Mouse (Mus musculus) liver (tissue): Measurements from ENCODE around the gene Ttc23.

Source experiments
- DNase-seq: peaks from one replicate; pipeline ENCODE4 v3.0.0-alpha.2; 2020; ENCODE audit warnings: mixed read lengths

The Ttc23 gene

DNA sequence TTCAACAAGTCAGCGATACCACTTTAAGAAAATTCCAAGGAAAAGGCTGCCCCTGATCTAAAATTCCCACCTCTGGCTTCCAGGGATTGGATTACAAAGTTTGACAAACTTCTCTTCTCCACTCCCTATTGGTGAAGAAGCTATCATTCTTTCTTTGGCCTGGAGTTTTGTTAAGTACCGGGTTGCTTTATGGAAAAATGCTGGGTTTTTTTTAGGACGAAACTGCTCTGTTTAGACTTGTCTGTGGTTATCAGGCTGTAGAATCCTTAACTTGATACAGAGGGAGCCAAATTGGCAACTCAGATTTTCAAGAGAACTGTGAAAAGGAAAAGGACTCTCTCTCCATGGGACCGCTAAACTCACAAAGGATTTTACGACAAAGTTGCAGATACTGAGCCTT lies at the start of gene Ttc23:
Ttc23 (plus strand) TSS at position 134 of the 400 bp plus-strand sequence.
- no peak for DNase-seq

DNA sequence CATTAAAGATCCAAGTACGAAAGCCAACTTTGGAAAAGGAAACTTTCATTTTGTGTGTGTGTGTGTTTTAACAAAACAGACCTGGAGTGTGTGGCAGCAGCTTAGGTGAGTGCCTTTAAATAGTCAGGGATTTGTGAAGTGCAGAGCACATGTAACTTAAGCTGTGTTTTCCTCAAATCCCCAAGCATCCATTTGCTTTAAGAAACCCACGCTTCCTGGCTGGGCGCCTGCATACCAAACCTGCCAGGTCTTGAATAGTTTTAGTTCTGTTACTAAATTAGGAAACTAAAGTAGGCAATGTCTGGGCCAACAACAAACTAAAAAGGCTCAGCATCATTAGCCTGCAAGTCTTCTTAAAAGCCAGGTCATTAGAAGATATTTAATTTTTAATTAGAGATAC lies 49.2 kb upstream of the Ttc23 start:
- DNase-seq = no peak

DNA sequence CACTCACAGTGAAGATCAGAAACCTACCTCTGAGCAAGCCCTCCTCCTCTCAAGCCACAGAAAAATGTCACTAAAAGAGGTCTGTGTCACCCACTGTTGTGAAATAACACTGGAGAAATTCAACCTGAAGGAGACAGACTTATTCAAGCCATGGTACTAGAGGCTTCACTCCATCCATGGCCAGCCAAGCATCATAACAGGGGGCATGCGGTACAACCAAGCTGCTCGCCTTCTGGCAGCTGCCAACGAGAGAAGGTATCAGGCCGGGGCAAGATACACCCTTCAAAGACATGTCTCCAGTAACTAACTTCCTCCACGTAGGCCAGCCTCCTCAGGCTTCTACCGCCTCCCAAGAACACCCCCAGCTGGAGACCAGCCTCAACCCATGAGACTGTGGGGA lies 42.1 kb upstream of the Ttc23 start:
- no peak for DNase-seq

DNA sequence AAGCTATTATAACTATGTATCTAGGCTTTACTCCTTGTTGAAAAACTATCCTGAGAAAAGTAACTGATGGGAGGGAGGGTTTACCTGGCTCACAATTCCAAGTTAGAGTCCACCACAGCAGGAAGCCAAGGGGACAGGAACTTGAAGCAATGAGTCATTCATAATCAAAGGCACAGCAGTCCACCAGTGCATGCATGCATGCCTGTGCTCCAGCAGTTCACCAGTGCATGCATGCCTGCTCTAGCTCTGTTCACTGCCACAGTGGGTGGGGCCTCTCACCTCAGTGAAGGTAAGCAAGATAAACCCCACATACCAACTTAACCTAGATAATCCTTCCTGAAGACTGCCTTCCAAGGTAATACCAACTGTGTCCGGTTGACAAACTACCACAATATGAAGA lies 41.0 kb upstream of the Ttc23 start:
- no peak for DNase-seq

DNA sequence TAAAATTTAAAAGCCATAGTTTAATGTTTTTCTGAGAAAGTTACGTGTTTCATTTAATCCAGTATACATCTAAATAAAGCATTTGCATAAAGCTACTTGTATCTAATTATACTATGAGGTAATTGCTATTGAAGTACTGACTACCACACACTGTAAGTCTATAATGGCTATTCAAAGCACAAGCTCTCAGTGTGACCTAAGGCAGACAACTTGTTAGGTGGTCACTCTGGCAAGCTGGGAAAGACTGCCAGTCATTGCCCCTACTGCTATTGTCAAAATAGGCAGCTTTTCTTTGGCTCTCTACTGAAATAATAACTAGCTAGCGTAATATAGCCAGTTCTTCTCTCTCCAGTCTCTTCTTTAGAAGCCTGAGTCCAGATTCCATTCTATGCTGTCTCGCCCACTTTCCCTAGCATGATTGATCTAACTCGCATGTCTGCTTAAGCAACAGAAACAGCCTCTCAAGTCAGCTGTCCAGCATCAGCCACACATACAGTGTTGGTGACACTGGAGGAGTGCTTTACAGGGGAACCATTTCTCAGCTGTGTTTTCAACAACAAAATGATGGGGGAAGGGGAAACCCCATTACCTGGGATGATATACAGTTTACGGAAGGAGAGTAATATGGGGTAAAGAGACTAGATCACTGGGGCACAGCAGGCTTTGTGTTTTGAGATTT lies 39.4 kb upstream of the Ttc23 start:
- no peak for DNase-seq

DNA sequence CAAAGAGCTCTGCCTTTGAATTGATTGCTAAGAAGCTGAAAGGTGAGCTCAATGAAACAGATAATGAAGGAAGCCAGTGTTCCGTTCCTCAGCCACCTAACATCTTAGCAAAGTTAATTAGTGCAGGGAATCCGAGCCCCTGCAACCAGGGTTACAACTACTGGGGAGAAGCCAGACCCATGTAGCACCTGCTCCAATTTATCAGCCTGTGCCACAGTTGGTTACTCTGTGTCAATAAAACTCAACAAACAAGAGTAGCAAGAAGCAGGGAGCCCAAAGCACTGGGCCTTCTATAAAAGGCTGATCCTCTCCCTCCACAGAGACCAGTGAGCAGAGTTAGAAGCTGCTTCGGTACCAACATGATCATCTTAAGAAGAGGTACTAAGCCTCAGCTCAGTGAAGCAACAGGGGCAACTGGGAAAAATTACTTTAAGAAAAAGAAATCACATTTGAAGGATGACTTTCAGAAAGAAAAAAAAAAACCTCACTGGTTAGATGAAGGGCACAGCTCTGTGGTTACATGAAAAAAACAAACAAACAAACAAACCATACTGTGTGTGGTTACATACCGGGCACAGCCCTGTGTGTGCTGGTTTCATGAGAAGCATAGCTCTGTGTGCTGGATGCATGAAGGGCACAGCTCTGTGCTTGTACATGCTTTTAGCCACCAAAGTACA lies 38.7 kb upstream of the Ttc23 start:
- no peak for DNase-seq

DNA sequence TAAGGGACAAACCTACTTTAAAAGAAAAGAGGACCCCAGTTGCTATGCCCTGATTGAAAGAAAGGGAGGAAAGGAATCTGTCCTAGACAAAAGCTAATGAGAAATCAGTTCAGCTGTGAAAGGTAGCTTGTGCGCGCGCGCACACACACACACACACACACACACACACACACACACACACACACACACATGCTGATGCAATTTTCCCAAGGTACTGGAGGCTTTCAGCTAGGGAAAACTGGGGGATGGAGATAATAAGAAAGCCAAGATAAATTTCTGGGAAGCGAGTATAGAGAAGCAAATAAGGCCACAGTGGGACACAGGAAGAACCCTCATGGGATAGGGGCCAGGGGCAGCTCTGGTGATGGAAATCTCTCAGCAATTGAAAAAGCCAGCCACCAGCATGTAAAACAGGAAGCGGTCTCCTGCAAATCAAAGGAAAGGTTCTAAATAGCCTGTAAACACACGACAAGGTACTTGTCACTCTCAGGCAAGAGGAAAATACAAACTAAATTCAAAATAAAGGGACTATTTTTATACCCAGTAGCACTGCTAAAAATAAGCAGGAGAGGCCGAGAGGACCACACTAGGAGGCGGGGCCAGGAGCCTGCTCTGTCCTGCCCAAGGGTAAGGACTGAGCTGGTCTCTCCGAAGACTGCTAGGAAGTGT lies 33.3 kb upstream of the Ttc23 start:
- DNase-seq = no peak

DNA sequence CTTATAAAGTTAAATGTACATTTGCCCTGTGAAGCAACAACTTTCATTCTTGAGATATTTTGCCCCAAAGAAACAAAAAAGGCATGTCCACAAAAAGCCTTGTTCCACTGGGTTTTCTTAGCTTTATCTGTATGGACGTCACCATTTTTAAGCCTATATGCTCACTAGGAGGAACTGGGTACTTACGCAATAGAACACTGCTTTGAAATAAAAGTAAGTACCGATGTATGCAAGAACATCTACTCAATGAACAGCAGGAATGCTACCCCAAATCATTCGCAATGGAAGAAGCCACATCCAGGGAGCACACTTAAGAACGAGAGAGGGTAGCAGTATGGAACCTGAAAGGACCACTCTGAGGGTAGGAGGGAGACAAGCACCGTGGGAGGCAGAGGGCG lies 32.7 kb upstream of the Ttc23 start:
- no peak for DNase-seq

DNA sequence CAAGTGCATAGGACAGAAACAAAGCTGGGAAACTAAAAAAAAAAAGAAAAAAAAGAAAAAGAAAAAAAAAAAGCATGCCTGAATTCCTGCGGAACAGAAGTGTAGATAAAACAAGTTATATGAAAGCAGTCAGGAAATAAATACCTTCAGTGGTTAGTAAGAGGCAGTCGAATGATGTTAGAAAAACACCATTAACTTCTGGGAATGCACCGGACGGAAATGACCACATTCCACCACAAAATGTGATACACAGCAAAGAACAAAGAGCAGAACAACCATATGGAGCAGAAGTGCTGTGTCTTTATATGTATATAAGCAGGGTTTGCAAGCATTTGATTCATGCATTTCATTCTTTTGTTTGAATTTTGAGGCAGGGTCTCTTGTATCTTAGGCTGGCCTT lies 30.3 kb upstream of the Ttc23 start:
- no peak for DNase-seq

DNA sequence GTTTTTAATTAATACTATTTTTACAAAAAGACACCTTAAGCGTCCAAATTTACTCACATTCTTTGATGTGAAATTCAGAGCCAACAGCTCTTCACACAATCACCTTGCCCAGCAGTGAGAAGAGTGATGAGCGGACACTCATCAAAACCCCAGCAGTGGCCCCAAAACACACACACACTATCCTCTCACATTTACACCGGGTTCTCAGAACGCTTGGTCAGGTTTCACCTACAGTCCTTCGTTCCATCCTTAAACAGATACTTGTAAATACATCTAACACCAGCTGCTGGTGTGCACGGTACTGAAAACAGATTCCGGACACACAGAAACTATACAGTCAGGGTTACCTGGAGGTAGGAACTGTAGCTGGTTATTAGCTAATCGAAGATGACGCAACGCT lies 29.6 kb upstream of the Ttc23 start:
- no peak for DNase-seq

DNA sequence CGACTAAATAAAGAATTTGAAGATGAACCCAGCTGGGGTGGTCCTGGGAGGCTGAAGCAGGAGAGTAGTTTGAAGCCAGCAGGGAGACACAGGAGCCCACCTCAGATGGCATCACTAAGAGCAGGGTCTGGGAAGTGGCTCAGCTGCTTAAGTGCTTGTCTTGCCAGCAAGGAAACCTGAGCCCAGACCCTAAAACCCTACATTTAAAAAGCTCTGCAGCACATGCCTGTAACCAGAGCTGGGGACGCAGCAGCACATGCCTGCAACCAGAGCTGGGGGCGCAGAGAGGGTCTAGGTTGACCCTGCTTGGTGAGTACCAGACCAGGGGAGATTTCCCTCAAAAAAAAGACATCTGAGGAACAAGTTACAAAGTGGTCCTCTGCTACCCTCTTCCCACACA lies 28.9 kb upstream of the Ttc23 start:
- DNase-seq = no peak

DNA sequence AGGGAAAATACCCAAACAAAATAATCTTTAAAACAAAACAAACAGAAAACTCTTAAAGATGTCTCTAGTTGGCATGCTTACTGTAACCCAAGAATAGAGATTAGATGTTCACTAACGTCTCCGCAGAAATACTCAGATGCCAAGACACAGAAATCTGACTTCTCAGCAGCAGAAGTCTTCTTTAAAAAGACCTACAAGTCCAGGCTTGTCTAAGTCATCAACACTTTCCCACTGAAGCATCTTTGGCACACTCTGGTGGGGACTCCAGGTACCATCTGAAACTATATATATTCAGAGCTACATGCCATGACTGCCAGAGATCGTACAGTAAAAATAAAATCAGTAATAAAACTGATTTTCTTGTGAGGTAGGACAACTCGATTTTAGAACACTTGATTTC lies 27.4 kb upstream of the Ttc23 start:
- DNase-seq = no peak

DNA sequence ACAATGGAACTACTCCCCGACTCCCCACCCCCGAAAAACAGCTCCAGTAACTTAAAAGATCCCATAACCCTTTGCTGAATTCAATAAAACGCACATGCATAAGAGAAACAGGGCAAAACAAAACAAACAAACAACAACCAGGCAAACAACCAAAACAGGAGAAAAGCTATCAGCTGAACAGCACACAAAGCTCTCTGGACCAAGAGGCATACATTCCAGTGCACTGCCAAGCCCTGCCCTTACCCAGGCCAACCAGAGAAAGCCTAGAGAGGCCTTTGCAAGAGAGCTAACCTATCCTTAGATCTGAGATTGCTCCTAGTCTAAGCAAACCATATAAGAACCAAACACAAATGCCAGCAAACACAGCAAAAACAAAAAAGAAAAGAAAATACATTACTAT lies 25.1 kb upstream of the Ttc23 start:
- DNase-seq = no peak

DNA sequence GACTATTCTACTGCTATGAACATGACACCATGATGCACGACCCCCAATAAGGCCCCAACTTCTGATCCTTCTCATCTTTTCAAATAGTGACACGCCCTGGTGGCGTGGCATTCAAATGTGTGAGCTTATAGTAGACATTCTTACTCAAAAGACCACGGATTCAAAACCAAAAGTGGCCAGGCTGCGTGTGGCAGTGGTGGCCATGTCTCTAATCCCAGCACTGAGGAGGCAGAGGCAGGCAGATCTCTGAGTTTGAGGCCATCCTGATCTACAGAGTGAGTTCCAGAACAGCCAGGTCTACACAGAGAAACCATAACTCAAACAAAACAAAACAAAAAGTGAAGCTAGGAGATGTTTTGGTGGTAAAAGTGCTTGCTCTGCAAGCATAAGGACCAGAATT lies 20.5 kb upstream of the Ttc23 start:
- no peak for DNase-seq

DNA sequence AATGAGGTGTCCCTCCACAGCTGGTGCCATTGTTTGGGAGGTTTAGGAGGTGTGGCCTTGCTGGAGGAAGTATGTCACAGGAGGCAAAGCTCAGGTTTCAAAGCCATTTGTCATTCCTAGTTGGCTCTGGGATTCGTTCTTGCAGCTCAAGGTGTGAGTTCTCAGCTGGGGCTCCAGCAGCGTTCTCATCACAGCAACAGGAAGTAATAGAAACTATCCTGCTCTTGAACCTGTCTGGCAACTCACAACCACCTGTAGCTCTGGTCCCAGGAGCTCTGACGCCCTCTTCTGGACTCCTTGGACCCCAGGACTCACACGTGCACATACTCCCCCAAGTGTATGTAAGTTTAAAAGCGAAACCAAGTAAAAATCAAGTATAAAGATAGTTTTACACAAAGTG lies 17.5 kb upstream of the Ttc23 start:
- DNase-seq = no peak

DNA sequence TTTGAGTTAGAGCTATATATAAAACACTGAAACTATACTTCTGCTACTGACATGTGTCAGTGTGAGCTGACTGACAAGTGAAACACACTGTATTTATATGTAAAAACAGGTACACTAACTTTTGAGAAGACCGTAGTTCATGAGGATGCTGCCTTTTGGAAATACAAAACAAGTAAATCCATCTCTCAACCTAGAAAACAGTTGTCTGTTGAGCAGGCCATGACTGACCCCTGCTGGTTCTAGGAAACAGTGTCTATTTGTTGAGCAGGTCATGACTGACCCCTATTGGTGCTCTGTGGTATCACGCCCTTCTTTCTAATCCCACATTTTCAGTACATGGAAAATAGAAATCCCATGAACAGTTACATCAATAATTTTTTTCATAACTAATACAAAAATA lies 16.4 kb upstream of the Ttc23 start:
- peak; percentile 63 for DNase-seq

DNA sequence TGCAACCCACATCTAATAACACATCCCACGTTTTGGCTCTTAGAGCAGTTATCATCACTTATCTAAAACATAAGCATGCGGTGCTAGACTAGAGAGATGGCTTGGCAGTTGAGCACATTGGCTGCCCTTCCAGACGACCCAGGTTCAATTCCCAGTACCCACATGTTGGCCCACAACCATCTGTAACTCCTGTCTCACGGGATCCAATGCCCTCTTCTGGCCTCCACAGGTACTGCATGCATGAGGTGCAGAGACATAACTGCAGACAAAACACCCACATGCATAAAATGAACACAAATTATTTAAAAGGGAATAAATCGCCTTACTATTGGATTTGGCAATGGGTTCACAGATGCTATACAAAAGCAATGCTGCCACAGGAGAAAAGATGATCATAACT lies 14.8 kb upstream of the Ttc23 start:
- no peak for DNase-seq

DNA sequence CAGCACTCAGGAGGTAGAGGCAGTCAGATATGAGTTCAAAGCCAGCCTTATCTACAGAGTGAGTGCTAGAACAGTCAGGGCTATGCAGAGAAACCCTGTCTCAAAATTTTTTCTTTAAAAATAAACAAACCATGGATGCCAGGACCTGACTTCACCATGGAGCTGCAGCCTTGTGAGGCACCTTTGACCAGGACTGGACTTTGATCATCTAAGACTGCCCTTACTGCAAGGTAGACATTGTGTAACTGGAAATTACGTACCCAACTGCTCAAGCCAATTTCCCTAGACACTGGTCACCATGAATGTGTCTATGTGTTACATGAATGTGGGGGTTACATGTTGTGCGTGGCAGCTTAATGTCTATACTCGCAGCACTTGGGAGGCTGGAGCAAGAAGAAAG lies 13.0 kb upstream of the Ttc23 start:
- no peak for DNase-seq

DNA sequence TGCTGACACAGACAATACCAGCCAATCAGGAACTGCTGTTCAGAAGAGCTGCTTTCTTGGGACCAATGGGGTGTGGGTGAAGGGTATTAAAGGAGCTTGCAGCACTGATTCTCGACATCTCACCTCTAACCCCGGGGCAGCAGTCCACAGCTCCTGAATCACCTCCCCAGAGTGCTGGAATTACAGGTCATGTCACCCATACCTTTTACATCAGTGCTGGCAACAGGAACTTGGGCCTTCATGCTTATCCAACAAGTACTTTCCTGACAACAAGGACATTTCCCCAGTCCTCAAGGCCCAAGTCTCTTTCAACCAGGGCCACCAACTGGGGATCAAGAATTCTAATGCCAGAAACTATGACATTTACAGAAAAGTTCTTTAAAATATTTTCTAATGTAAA lies 11.0 kb upstream of the Ttc23 start:
- no peak for DNase-seq

DNA sequence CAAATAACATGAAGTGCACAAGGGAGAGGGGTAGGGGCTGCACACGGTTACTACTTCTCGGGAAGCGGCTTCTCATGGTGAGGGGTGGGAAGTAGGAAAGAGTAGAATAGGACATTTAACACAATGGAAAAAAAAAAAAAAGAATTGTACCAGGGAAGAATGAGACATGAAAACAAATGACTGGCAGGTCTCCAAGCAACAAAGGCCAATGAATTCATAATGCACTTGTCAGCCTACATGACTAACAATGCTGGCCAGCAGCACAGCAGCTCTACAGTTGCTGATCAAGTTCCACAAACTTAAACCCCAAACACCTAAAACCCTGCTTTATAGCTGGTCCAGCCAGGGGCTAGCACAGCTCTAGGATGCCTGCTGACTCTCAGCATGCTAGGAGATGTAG lies 8.2 kb upstream of the Ttc23 start:
- DNase-seq = no peak

DNA sequence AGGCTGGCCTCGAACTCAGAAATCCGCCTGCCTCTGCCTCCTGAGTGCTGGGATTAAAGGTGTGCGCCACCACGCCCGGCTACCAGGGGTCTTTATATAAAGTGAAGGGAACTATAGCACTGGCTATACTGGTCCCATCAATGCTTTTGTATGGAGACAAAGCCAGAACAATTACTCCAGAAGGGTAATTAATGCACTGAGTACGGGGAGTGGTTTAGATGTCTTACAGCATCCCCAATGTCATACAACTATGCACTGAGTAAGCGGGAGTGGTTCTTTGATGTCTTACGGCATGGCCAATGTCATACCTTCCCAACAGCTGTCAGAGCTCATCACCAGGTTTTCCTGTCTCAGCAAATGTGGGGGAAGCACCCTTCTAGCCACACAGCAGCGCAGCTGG lies 4.3 kb upstream of the Ttc23 start:
- no peak for DNase-seq

DNA sequence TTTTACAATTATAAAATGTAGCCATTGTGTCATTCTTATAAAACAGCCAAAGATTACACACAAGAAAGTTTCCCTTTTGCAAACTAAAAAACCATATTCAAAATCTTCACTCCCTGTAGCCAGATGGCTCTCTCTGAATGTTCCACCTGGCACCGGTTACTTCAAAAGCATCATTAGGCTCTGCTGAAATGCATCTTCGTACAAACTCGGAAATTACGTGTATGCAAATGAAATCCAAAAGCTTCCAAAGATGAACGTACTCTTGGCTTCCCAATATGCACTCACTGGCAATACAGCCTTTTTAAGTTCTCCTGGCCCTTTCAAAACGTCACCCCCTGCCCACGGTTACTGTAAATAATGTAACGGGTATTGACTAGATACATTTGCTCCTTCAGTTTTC lies 2.9 kb upstream of the Ttc23 start:
- no peak for DNase-seq

DNA sequence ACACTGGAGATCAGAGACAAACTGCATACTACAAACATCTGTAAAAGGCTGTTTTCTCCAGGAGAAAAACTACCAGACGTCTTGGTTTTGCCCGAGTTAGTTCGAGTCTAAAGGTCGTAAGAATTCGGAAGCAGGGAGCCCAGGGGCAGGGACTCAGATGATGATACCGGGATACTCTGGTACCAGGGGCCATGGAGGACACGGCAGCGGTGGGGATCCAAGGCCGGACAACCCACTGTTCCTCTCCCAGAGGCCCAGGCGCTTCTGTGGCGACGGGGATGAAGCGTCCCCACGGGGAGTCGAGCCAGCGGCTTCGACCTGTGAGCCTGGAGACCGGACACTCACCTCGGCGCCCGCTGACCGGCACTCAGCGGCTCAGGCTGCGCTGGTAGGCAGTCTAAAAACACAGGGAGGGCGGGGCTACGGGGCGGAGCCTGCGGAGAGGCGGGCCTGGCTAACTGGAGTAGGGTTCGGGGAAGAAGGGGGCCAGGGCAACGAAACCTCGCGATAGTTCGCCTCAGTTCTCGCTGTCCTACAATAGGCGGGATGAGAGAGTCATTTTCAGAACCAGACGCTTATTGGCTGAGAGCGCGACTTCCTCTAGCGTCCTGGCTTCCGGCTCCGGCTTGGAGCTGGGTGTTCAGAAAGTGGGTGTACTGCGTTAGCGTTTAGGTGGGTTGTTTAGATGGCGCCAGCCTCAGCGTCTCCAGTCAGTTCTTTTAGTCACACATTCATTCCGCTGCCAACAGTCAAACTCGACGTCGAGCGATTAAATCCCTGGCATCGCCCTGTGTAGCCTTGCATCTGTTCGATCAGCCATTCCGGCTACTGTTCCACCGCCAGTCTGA lies 2.2 kb upstream of the Ttc23 start, which contains the start of gene Lrrc28:
Lrrc28 (minus strand) TSS at position 436 of the 848 bp plus-strand sequence.
- peak; percentile 100 for DNase-seq

DNA sequence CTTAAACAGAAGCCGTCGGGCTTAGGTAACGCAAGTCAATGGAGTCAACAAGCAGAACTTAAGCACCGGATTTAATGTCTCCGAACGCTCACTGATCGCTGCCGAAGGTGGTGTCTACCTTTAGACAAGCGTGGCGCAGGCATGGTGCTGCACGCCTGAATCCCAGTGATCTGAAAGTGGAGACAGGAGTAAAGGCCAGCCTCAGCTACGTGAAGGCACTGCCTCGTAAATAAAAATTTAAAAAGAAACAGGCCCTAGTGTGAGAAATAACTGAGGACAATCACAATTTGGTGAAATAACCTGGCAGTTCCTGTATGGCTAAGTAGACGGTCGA lies 1.6 kb upstream of the Ttc23 start:
- DNase-seq = no peak
